Mouse (Mus musculus): ENCODE data around the gene Tox2. TPM values are rescaled to one million over a fixed set of nuclear protein-coding genes. Genes with fewer than 3 reads are reported as not detected.

Gene Tox2
- total RNA-seq, 1 experiment from 2014 or later = not detected

DNA sequence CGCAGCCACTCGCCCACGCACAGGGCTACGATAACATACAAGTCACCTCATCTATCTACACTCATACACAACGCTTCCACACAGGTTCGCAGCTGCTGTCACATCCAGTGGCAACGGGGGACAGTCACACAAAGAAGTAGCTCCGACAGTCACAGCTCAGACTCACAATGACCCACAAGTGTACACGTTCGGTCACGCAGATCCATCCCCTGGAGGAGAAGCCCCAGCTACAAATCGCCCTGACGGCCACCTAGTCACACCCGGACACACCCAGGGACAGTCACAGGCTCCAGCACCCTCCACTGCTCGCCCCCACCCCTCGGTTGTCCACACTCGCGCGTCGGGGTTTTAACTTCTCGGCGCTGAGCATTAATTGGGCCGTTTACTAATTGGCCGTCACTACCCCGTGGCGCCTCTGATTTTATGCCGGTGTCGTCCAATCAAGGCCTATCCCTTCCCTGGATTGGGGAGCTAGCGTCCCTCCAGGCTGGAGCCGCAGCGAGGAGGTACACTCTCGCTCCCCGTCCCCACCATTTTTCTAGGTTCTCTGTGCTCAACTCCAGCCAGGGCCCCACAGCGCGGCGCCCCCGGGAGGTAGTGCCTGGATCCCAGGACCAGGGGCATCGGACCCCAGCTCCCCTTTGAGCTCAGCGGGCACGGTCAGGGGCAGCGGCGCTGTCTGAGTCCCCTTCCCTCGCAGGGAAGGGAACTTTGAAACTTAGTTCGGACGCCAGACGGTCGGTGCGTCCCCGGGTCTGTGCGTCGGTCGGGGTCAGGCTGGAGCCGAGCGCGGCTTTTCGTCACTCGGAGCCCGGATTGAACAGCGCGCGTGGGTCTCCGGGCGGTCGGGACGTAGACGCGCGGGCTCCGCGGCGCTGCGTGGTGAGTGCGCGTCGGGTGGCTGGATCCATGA, 966 bp downstream of the Tox2 start:
- no peak for ATAC-seq (ENCODE audit: extremely low read depth, insufficient number of reproducible peaks, low FRiP score, poor library complexity, severe bottlenecking)

DNA sequence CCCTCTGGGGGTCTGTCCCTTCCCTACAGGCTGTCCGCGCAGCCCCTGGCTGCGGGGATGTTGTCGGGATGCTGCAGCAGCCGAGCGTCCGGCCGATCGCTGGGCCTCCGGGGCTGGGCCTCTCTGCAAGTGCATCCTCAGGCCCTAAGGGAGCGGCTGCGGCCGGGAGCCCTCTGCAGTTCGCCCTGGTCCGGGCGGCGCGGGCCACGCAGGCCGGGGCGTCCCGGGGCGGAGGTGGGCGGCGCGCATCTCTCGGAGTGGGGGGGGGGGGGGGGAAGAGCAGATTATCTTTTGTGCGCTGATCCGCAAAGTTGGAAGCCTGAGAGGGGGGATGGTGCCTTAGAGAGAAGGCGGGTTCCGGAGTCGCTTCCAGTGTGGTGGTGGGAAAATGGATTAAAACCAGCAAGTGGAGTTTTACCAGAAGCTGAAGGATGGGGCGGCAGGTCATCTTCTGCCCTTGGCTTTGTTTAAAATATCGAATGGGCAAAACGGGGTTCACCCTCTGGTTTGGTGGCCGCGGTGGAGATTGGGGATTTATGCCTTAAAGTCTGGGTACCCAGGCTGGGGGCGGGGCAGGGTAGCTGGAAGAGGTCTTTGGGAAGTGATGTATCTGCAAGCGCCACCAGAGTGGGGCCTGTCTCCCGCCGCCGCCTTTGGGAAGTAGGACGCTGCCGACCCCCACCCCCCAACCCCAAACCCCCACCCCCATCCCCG, 1.8 kb downstream of the Tox2 start:
- no peak for ATAC-seq (ENCODE audit: extremely low read depth, insufficient number of reproducible peaks, low FRiP score, poor library complexity, severe bottlenecking)

DNA sequence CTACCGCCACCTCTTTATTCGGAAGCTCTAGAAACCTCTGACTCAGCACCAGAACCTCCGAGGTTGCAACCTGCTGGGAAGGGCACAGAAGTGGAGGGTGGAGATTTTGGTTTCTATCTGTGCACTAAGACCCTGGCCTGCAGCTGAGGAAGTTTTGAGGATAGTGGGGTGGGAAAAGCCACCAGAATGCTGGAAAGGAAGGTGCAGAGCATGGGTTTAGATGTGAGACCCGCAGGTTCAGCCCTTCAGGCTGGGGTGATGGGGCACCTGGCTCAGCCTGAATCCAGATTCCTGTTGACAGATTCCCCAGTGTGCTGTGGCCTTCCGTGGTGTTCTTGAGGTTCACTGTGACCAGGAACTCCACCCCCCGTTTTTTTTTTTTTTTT, 2.3 kb downstream of the Tox2 start:
- no peak for ATAC-seq (ENCODE audit: extremely low read depth, insufficient number of reproducible peaks, low FRiP score, poor library complexity, severe bottlenecking)

DNA sequence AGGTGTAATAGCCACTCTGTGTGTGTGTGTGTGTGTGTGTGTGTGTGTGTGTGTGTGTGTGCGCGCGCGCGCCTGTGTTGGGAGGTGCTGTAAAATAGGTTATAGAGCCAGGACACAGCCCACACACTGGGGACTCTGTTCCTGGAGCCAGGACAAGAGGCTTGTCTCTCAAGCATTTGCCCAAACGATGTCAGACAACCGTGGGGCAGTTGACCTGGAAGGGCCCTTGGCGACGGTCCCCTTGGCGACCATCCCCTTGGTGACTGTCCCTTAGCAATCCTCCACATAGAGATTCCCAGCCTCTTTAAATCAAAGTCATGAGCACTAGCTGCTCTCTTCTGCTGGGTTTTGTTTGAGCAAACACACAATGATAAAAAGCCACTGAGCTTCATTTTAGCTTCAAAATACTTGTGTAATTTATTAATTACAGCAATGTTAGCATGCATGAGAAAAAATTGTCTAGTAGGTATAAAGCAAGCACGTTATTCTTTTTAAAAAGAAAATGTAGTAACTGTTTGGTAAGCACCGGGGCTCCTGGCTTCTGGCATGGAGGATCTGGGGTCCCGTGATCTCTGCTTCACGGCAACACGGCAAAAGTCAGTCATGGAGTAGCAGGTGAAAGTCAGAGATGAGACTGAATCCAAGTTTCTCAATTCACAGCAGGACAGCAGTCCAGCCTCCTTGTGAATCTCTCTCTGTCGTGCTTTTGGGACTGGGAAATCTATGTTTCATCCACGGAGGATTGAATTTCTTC, 3.0 kb downstream of the Tox2 start:
- ATAC-seq (ENCODE audit: extremely low read depth, insufficient number of reproducible peaks, low FRiP score, poor library complexity, severe bottlenecking) = no peak

DNA sequence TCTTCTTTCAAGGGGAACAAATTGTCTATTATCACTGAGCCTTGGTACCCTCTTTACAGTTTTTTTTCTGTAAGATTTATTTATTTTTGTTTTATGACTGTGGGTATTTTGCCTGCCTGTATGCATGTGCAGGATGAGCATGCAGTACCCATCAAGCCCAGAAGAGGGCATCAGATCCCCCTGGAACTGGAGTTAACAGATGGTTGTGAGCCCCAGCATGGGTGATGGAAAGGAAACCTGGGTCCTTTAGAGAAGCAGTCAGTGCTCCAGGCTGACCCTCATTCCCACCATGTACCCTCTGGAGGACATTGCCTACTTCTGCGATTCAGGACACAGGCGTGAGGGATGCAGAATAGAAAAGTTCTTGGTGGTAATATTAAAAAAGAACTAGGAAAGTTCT, 4.4 kb downstream of the Tox2 start:
- ATAC-seq (ENCODE audit: extremely low read depth, insufficient number of reproducible peaks, low FRiP score, poor library complexity, severe bottlenecking) = no peak

DNA sequence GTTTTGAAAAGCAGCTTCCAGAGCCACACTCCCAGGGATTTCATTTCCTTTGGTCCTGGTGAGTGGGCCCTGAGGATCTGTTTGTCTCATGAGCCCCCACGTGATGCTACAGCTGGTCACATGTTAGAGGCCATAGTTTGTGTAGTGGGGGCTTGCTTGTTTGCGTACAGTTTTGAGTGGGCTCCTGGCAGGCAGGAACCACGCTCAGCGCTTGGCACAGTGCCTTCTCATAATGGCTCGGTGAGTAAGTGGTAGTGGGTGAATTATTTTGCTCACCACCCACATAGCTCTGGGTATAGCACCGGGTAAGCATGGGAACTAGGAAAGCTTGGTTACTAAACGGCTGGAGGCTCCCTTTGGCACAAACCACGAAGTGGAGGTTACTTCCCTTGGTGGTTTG, 6.2 kb downstream of the Tox2 start:
- ATAC-seq (ENCODE audit: extremely low read depth, insufficient number of reproducible peaks, low FRiP score, poor library complexity, severe bottlenecking) = no peak

DNA sequence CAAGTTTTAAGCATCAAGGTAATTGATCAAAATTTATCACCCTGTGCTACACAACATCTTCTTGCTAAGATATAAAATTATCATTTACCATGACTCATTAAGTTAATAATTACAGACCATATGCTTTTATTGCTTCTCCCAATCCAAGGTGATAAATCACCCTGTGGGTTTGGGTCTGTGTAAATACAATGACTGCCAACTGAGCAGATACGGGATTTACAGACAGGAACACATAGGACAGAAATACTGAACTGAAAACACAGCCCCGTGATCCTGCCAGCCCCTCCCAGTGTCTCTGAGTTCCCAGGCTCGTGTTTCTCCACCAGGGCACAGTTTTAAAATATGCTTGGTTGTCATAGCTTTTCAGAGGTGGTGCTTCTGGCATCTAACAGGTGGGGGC, 10.2 kb downstream of the Tox2 start:
- no peak for ATAC-seq (ENCODE audit: extremely low read depth, insufficient number of reproducible peaks, low FRiP score, poor library complexity, severe bottlenecking)

DNA sequence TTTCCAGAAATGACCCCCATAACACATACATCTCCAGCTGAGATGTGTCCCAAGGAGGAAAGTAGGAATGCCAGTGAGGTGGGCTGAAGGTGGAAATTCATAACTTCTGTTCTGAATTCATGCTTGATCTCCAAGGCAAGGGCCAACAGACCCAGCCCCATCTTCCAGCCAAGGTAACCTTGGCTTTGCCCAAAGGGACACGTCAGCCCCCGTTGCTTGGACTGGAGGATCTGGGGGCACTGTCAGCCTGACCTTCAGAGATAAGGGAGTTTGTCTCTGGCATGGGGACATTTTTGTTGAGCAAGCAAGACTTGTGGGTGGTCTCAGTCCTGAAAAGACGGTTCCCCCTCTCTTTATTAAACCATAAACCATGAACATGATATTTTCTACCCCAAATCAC, 15.2 kb downstream of the Tox2 start:
- ATAC-seq (ENCODE audit: extremely low read depth, insufficient number of reproducible peaks, low FRiP score, poor library complexity, severe bottlenecking) = no peak

DNA sequence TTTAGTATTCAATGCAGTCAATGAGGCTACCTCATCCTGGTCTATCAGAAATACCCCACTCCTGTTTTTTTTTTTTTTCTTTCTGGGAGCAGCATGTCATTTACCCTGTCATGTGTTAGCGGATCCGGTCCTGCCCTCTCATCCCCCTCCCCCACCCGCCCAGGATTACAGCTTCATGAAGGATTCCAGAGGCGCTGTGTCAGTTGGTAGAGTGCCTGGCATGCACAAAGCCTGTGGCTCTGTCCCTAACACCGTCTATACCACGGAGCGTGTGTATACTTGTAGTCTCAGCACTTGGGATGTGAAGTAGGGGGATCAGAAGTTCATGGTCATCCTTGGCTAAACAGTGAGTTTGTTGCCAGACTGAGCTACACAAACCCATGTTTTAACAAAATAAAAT, 15.6 kb downstream of the Tox2 start:
- ATAC-seq (ENCODE audit: extremely low read depth, insufficient number of reproducible peaks, low FRiP score, poor library complexity, severe bottlenecking) = no peak

DNA sequence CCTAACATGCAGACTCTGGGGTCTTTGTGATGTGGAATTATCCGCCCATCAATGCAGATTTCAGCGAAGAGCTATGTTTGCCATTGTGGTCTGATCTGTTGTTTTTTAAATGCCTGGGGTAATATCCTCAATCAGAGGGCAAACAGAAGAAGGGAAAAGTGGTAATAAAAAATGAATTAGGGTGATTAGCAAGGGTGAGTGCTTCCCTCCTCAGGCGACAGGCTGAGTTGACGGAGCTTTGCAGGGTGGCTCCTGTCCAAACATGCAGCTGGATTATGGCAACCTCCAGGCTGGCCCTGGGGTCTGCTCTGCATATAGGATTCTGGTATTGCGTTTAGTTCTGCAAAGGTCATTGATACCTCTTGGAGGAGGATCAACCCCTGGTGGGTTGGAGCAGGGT, 16.5 kb downstream of the Tox2 start:
- no peak for ATAC-seq (ENCODE audit: extremely low read depth, insufficient number of reproducible peaks, low FRiP score, poor library complexity, severe bottlenecking)

DNA sequence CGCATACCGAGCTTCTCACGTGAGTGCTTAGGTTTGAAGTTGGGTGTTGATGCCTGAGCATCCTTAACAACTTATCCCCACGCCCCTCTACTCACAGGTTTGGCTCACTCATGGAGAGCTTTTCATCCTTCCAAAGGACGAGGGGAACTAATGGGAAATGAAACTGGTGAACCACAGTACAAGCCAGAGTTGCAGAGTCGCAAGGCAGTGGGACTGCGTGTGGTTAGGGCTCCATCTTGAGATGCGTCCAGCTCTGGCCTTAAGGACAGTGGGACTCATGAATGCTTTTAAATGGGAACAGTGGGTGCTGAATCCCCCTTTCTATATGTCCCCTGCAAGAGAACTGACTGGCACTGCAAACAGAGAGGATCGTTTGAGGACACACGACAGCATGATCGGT, 17.8 kb downstream of the Tox2 start:
- no peak for ATAC-seq (ENCODE audit: extremely low read depth, insufficient number of reproducible peaks, low FRiP score, poor library complexity, severe bottlenecking)

DNA sequence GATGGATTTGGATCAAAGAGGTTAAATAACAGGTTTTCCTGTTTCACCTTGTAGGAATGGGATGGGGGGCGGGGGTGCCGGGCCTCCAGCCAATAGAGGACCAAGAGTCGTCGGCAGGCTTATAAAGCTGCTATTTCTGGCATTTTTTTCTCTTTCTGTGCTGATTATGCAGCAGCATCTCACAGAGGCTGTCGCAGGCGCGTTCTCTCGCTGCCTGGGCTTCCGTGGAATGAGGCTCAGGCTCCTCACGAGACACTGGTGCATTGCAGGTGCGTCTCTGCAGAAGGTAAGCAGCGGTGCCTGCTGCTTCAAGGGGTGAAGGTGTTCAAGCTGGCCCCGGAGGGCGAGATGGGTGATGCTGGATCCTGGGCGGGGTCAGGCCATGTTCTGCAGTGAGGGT, 22.4 kb downstream of the Tox2 start:
- ATAC-seq (ENCODE audit: extremely low read depth, insufficient number of reproducible peaks, low FRiP score, poor library complexity, severe bottlenecking) = no peak

DNA sequence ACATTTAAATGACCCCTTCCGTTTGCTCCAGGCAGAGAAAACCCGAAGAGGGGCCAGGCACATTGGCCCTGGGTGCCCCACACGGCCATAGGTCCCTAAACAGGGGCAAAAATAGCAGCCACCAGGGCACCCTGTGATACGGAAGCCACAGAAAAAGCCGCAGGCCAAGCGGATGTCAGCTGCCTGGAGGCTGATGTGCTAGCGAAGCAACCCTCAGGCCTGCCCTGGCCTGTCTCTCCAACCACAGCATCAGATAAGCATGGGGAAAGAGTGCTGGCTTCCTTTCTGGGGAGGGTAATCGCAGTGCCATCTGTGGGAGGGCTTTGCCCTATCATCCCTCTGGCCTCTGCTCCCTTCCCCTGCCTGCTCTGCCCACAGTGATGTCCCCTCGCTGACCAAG, 26.1 kb downstream of the Tox2 start:
- 0 out of 2 replicates have a peak, but pooled peaks have one; percentile 13 for ATAC-seq (ENCODE audit: extremely low read depth, insufficient number of reproducible peaks, low FRiP score, poor library complexity, severe bottlenecking)

DNA sequence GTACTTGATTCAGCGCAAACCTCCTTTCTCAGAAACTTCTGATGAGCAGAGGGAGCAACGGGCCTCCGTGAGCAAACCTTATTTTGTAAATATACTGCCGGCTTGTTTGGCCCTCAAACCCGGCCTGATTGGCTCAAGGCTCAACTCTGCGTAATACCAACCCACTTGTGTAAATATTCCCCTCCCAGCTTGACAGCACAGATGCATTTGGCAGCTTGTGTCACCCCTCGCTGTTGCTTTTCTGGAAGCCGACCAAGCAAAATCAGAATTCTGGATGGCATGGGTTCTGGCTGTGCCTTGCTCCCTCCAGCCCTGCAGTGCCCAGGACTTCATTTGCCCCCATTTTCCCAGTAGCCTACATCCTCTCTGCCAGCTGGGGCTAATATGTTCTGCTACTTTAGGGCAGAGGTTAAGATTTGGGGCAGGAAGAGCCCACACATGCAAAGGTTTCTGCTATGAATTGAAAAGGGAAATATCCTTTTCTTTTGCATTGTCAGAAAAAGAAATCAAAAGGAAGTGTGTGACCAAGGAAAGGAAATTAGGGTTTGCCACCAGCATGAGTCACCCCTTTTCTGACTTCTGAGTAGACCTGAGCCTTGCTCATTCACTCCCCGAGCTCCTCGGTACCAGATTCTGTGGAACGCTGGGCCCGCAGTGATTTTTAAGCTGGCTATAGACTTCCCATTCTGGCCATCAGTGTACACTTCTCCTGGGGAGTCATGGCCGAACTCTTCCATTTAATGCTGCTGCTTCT, 29.0 kb downstream of the Tox2 start:
- no peak for ATAC-seq (ENCODE audit: extremely low read depth, insufficient number of reproducible peaks, low FRiP score, poor library complexity, severe bottlenecking)

DNA sequence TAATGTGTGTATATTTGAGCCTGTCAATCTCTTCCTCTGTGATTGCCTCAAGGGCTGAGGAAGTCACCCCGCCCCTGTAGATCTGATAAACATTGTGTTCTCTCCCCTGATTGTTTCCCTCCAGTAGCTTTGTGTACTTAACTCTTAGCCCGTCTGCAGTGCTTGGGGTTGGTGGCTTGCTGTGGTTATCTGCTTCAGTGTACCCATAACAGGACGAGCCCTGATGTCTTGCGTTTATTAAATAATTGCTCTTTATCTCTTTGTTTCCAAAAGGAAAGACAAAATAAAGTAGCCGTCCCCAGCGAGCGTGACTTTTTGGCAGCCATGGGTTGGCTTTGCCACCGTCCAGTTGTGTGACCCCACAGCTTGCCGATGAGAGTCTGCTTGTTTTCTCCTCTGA, 30.7 kb downstream of the Tox2 start:
- ATAC-seq (ENCODE audit: extremely low read depth, insufficient number of reproducible peaks, low FRiP score, poor library complexity, severe bottlenecking) = no peak

DNA sequence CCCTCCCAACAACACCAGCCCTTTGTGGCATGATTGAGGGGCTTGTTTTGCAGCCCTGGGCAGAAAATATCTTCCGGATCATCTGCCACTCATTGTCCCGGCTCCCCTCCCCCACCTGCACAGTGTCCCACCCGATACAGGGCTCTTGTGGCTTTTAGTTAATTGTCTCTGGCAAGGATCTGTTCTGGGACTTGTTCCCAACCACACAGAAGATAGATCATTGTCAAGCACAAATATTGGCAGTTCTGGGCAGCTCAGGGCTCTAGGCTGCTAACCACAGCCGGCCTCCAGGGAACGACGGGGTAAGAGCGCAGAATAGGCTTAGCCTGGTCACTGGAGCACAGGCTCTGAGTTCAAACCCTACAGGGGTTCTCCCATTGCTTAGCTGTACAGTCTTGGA, 33.1 kb downstream of the Tox2 start:
- ATAC-seq (ENCODE audit: extremely low read depth, insufficient number of reproducible peaks, low FRiP score, poor library complexity, severe bottlenecking) = no peak

DNA sequence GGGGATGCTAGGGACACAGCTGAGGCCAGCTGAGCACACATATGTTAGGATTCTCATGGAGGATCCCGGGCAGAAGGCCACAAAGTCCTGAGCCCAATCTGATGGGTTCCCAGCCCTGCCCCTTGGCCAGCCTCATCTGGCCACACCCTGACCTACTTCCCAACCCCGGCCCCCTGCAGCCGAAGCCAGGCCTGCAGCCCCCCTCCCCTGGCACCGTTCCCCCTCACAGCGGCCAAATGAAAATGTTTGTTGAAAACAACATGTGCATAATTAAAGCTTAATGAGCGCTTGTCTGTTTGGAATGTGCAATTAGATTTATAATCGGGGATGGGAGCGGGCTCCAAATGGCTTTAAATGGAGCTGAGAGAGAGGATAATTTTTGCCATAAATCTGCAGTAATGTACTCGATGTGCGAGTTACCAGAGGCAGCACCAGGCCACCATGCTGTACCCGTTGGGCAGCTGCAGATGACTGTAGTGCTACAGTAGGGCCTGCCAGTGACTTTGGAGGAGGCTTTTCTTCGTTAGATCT, 35.1 kb downstream of the Tox2 start:
- no peak for ATAC-seq (ENCODE audit: extremely low read depth, insufficient number of reproducible peaks, low FRiP score, poor library complexity, severe bottlenecking)

DNA sequence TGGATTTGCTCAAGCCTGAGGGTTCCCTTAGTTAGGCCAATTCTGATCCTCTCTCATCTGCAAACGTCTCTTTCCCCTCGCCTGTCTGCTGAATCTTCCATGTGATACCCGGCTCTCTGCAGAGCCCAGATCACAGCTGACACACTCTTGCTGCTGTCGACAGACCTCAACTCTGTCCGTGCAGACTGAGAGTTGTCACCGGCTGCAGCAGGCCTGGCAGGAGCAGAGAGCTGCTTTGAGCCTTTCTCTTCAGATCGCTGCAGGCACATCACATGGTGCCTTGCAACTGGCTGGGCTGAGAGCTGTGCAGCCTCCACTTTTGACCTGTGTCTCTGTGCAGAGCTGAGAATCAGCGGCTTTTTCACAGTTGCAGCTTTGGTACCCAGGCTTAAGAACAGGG, 37.0 kb downstream of the Tox2 start:
- no peak for ATAC-seq (ENCODE audit: extremely low read depth, insufficient number of reproducible peaks, low FRiP score, poor library complexity, severe bottlenecking)

DNA sequence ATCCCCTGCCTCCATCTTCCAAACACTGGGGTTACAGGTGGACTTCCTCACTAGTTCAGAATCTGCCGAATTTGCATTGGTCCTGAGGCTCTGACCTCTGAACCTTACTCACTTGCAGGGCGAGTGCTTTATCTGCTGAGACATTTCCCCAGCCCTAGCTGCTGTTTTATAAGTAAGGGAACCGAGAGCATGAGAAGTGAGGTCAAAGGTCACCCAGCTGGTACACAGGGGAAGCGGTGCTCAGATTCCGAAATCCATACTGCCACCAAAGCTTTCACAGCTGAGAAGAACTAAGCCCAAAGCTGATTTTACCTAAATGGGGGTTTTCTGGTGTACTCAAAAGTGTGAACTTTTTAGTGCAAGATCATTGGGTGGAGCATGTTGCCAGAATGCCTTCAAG, 38.9 kb downstream of the Tox2 start:
- ATAC-seq (ENCODE audit: extremely low read depth, insufficient number of reproducible peaks, low FRiP score, poor library complexity, severe bottlenecking) = no peak
